Mouse (Mus musculus) E14TG2a.4 (cell line): ENCODE measurements around the gene Creb3l2.

ENCODE experiments used
- CTCF ChIP-seq: conservative IDR thresholded peaks from 2 replicates; pipeline ENCODE4 v1.5.1; 2014; ENCODE audit warnings: low read length
- POU5F1 ChIP-seq: IDR thresholded peaks from 2 replicates; pipeline ENCODE4 v1.6.1; 2014; ENCODE audit warnings: low read length, borderline replicate concordance

GRCm38 (mm10) chr6:37455540-37455939 lies 13.6 kb upstream of the Creb3l2 start:
- TF ChIP-seq CTCF, result no peak
- TF ChIP-seq POU5F1, result no peak
